Mouse (Mus musculus) embryonic facial prominence, embryonic 12.5 days (tissue): Measurements from ENCODE around the gene Ccdc159. TPM values are rescaled to one million over a fixed set of nuclear protein-coding genes. Genes with fewer than 3 reads are reported as not detected.
A peak's percentile ranks its signal among the peaks of the same experiment; 100 is the strongest.

Experiments
- ATAC-seq: fragments of 200-750 bp; cut with Nextera tagmentation; 2 replicates; pipeline ENCODE4 v1.8.0; 2017; ENCODE audit not compliant: insufficient number of reproducible peaks, insufficient read depth, low FRiP score, low TSS enrichment
- H3K27ac ChIP-seq: fragments of 300-500 bp; sonication (generic); 2 replicates; pipeline ENCODE4 v1.5.1; 2016; ENCODE audit warnings: mild to moderate bottlenecking
- H3K27me3 ChIP-seq: fragments of 300-500 bp; sonication (generic); 2 replicates; pipeline ENCODE4 v1.6.1; 2016; ENCODE audit warnings: mild to moderate bottlenecking, moderate library complexity
- H3K36me3 ChIP-seq: fragments of 300-500 bp; sonication (generic); 2 replicates; pipeline ENCODE4 v1.6.1; 2016; ENCODE audit warnings: mild to moderate bottlenecking
- H3K4me1 ChIP-seq: fragments of 300-500 bp; sonication (generic); 2 replicates; pipeline ENCODE4 v1.6.1; 2016
- H3K4me2 ChIP-seq: fragments of 300-500 bp; sonication (generic); replicated peaks from 2 replicates; pipeline ENCODE4 v1.6.1; 2016; ENCODE audit warnings: mild to moderate bottlenecking, moderate library complexity
- H3K4me3 ChIP-seq: fragments of 300-500 bp; sonication (generic); 2 replicates; pipeline ENCODE4 v1.5.1; 2016; ENCODE audit warnings: mild to moderate bottlenecking
- H3K9ac ChIP-seq: fragments of 300-500 bp; sonication (generic); 2 replicates; pipeline ENCODE4 v1.6.1; 2016; ENCODE audit warnings: mild to moderate bottlenecking, moderate library complexity
- H3K9me3 ChIP-seq: fragments of 300-500 bp; sonication (generic); 2 replicates; pipeline ENCODE4 v1.6.1; 2016; ENCODE audit warnings: mild to moderate bottlenecking, moderate library complexity
- WGBS: fragments of 180-500 bp; shearing (Covaris S2); methylation state at CpG from one replicate; pipeline ENCODE4 v1.1.7; 2016; 5-methylcytosine and 5-hydroxymethylcytosine counted together
- polyA plus RNA-seq: library from polyadenylated mRNA; unstranded; fragments of >200 nt; fragmentation: Nextera tagmentation; extraction: Ambion mirVana; gene quantifications from 2 replicates; pipeline ENCODE4 v1.2.1, GENCODE M21; 2016

Ccdc159 gene
- polyA plus RNA-seq, 1 experiment from 2014 or later = 5.6 TPM

- 85% methylated on average over 4 of the region's 4 CpGs for WGBS
- no peak for ATAC-seq
- H3K9me3 ChIP-seq = no peaks in the 10 kb centered on the region
- peaks cover 5% of the 10 kb centered on the region; the same call in 1 of the 2 replicates for H3K36me3 ChIP-seq
- no peak overlapping the region for H3K4me2 ChIP-seq
- peaks cover 3% of the 10 kb centered on the region; the same call in 1 of the 2 replicates for H3K27me3 ChIP-seq
- no peak overlapping the region for H3K4me3 ChIP-seq
- no peak overlapping the region for H3K27ac ChIP-seq
- peaks cover 13% of the 10 kb centered on the region for H3K4me1 ChIP-seq
- H3K9ac ChIP-seq = no peak overlapping the region
These were observed 4.2 kb upstream of the Ccdc159 start for GRCm38 (mm10) chr9:21923036-21923435.

DNA sequence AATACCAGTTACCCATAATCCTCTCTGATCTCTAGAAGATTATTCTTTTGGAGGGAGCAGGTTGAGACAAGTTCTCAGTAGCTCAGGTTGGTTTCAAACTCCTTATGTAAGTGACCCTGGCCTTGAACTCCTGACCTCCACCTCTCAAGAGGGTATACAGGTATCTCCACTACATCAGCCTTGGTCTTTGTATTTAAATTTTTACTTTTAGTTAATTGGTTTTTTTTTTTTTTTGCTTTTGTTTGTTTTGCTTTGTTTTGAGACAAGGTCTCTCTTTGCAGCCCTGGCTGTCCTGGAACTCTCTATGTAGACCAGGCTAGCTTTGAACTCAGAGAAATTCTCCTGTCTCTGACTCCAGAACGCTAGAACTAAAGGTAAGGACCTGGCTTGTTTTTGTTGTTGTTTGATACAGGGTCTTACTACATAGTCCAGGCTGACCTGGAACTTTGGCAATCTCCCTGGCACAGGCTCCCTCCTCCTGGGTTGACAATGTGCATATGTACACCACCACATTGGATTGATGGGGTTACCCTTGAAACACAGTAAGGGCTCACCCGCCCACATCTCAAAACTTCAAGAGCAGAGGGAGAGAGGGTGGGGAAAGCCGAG is 3.7 kb upstream of the Ccdc159 start:
- peaks cover 13% of the 10 kb centered on the region for H3K4me1 ChIP-seq
- 78% methylated on average over 3 of the region's 3 CpGs for WGBS

DNA sequence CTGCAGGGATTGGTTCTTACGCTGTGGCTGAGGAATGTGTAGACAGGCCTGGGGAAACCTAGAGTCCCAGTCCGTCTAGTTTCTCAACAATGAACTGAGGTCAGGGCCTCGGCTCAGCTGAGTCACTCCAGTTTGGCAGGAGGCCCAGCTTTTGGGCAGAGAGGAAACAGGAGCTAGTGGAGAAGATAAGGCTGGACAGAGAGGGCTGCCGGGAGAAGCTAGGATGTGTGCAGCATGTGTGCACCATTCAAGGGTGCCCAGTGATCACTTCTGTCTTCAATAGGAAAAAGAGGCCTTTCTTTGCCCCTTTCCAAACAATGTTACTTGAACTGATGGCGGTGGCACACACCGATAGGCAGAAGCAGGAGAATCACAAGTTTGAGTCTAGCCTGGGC is 3.2 kb upstream of the Ccdc159 start:
- peak overlapping the region; percentile 0; the same call in 1 of the 2 replicates for H3K27ac ChIP-seq
- H3K4me1 ChIP-seq = peaks cover 13% of the 10 kb centered on the region

More for the DNA sequence above, 3.7 kb upstream of the Ccdc159 start:
- Histone ChIP-seq H3K9ac (no peak overlapping the region), H3K36me3 (peaks cover 5% of the 10 kb centered on the region; the same call in 1 of the 2 replicates), H3K9me3 (no peaks in the 10 kb centered on the region), H3K27me3 (no peaks in the 10 kb centered on the region), H3K4me3 (no peak overlapping the region), H3K4me2 (no peak overlapping the region), H3K27ac (peak overlapping the region; percentile 0; the same call in 1 of the 2 replicates)
- no peak for ATAC-seq

DNA sequence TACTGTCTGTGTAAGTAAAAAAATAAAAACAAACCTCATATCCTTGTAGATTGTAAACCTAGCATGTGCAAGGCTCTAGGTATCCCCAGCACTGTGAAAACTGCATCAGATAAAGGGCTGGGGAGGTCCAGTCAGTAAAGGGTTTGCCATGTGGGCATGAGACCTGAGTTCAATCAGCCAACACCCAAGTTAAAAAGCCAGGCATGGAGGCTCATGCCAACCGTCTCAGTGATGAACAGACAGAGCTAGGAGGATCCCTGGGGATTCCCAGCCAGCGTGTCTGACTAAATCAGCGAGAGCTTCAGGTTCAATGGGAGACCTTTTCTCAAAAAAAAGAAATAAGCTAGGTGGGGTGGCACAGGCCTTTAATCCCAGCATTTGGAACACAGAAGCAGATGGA is 2.2 kb upstream of the Ccdc159 start:
- no peak overlapping the region for H3K4me2 ChIP-seq
- no peaks in the 10 kb centered on the region for H3K27me3 ChIP-seq
- H3K9me3 ChIP-seq = no peaks in the 10 kb centered on the region
- peaks cover 5% of the 10 kb centered on the region; the same call in 1 of the 2 replicates for H3K36me3 ChIP-seq
- no peak overlapping the region for H3K27ac ChIP-seq
- H3K4me3 ChIP-seq = no peak overlapping the region
- 89% methylated on average over 3 of the region's 3 CpGs for WGBS
- ATAC-seq = no peak
- peaks cover 13% of the 10 kb centered on the region for H3K4me1 ChIP-seq
- H3K9ac ChIP-seq = no peak overlapping the region

More for the DNA sequence above, 3.2 kb upstream of the Ccdc159 start:
- no peak overlapping the region for H3K4me3 ChIP-seq
- H3K4me2 ChIP-seq = no peak overlapping the region
- no peaks in the 10 kb centered on the region for H3K9me3 ChIP-seq
- no peak for ATAC-seq
- H3K36me3 ChIP-seq = peaks cover 5% of the 10 kb centered on the region; the same call in 1 of the 2 replicates
- 72% methylated on average over 6 of the region's 6 CpGs for WGBS
- no peak overlapping the region for H3K9ac ChIP-seq
- H3K27me3 ChIP-seq = no peaks in the 10 kb centered on the region

DNA sequence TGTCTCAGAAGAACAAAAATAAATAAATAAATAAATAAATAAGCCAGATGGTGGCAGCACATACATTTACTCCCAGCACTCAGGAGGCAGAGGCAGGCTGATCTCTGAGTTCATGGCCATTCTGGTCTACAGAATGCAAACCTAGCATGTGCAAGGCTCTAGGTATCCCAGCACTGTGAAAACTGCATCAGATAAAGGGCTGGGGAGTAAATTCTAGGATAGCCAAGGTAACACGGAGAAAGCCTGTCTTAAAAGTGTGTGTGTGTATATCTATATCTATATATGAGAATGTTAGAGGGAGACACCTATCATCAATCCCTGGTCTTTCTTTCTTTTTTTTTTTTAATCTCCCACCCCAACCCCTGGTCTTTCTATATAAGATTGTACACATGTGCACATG is 1.8 kb upstream of the Ccdc159 start:
- H3K4me3 ChIP-seq = no peak overlapping the region
- peaks cover 13% of the 10 kb centered on the region for H3K4me1 ChIP-seq
- H3K27ac ChIP-seq = no peak overlapping the region
- H3K9me3 ChIP-seq = no peaks in the 10 kb centered on the region
- no peak for ATAC-seq
- H3K36me3 ChIP-seq = peaks cover 5% of the 10 kb centered on the region; the same call in 1 of the 2 replicates
- no peak overlapping the region for H3K4me2 ChIP-seq
- 95% methylated on average over 1 of the region's 1 CpGs for WGBS
- no peak overlapping the region for H3K9ac ChIP-seq
- no peaks in the 10 kb centered on the region for H3K27me3 ChIP-seq

- Histone ChIP-seq H3K27me3 (no peaks in the 10 kb centered on the region), H3K9me3 (no peaks in the 10 kb centered on the region), H3K4me3 (peak overlapping the region; percentile 53; the same call in 1 of the 2 replicates), H3K4me1 (peaks cover 13% of the 10 kb centered on the region), H3K27ac (no peak overlapping the region), H3K9ac (peak overlapping the region; percentile 55; the same call in 1 of the 2 replicates), H3K4me2 (peak overlapping the region; percentile 60), H3K36me3 (peaks cover 5% of the 10 kb centered on the region; the same call in 1 of the 2 replicates)
- 75% methylated on average over 6 of the region's 6 CpGs for WGBS
- no peak for ATAC-seq
These were observed 1.1 kb upstream of the Ccdc159 start for GRCm38 (mm10) chr9:21926155-21926554.

DNA sequence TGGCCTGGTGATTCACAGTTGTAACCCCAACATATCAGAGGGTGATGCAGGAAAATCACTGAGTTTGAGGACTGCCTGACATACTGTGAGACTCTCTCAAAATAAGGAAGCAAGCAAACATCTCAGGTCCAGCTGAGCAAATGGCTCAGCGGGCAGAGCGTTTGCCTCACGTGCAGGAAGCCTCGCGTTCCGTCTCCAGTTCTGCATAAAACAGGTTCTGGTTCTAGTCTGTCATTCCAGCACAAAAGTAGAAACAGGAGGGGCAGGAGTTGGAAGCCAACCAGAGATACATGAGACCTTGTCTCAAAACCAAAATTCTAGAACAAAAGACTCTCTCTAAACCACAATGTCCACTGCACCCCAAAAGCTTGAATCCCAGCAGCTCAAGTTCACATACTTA is 487 bp upstream of the Ccdc159 start:
- H3K4me1 ChIP-seq = peaks cover 13% of the 10 kb centered on the region
- no peak for ATAC-seq
- H3K4me2 ChIP-seq = peak overlapping the region; percentile 60
- H3K9ac ChIP-seq = peak overlapping the region; percentile 55
- no peaks in the 10 kb centered on the region for H3K9me3 ChIP-seq
- no peaks in the 10 kb centered on the region for H3K27me3 ChIP-seq
- peak overlapping the region; percentile 53 for H3K4me3 ChIP-seq
- no peak overlapping the region for H3K27ac ChIP-seq
- peaks cover 2% of the 10 kb centered on the region; the same call in 1 of the 2 replicates for H3K36me3 ChIP-seq
- WGBS = 2% methylated on average over 6 of the region's 6 CpGs

DNA sequence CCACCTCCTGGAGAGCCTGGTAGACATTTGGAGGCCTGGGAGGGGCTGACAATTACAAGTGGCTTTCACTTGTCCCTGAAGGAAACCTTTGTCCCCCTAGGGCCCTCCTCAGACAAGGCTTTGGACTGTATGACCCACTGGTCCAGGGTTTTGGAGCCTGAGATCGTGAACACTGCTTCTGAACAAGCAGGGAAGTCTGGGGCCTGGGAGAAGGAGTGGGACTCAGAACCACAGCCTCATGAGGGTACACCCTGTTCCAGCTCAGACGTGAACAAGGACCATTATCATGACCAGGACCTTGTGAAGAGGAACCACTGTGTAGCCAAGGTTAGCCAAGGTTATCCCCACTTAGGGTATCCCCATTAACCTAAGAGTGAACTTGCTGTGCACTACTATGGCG is 1.9 kb downstream of the Ccdc159 start:
- Histone ChIP-seq H3K4me2 (no peak overlapping the region), H3K9ac (no peak overlapping the region), H3K4me1 (peaks cover 9% of the 10 kb centered on the region), H3K27ac (no peak overlapping the region), H3K36me3 (no peaks in the 10 kb centered on the region), H3K4me3 (no peak overlapping the region), H3K27me3 (no peaks in the 10 kb centered on the region), H3K9me3 (no peaks in the 10 kb centered on the region)
- WGBS = 78% methylated on average over 3 of the region's 3 CpGs
- ATAC-seq = no peak

DNA sequence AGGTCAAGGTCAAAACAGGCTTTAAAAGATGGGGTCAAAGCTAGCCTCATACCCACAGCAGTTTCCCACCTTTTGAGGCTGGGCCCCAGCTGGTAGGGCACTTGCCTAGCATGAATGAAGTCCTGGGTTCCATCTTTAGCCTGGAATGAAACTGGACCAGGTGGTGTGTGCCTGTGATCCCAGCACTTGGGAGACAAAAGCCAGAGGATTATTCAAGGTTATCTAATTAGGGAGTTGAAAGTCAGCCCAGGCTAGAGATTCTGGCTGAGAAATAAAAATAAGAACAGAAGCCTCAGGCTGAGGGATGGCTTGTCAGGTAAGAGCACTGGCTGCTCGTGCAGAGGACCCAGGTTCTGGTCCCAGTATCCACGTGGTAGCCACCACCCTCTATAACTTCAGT is 4.7 kb downstream of the Ccdc159 start:
- 53% methylated on average over 2 of the region's 2 CpGs for WGBS
- ATAC-seq = no peak

GRCm38 (mm10) chr9:21932445-21933137 is 5.3 kb downstream of the Ccdc159 start:
- H3K4me1 ChIP-seq = peaks cover 6% of the 10 kb centered on the region; the same call in 1 of the 2 replicates
- H3K9ac ChIP-seq = no peak overlapping the region
- no peak overlapping the region for H3K27ac ChIP-seq
- H3K4me3 ChIP-seq = no peak overlapping the region
- H3K36me3 ChIP-seq = no peaks in the 10 kb centered on the region
- ATAC-seq = no peak
- no peaks in the 10 kb centered on the region for H3K27me3 ChIP-seq
- 65% methylated on average over 12 of the region's 12 CpGs for WGBS
- H3K9me3 ChIP-seq = no peaks in the 10 kb centered on the region
- H3K4me2 ChIP-seq = no peak overlapping the region

More for the DNA sequence above, 4.7 kb downstream of the Ccdc159 start:
- Histone ChIP-seq H3K36me3 (no peaks in the 10 kb centered on the region), H3K4me1 (no peaks in the 10 kb centered on the region), H3K9me3 (no peaks in the 10 kb centered on the region), H3K9ac (no peak overlapping the region), H3K4me3 (no peak overlapping the region), H3K4me2 (no peak overlapping the region), H3K27me3 (no peaks in the 10 kb centered on the region), H3K27ac (no peak overlapping the region)

- 90% methylated on average over 12 of the region's 12 CpGs for WGBS
- Histone ChIP-seq H3K27ac (no peak overlapping the region), H3K9ac (no peak overlapping the region), H3K4me1 (peaks cover 9% of the 10 kb centered on the region; the same call in 1 of the 2 replicates), H3K4me2 (no peak overlapping the region), H3K27me3 (no peaks in the 10 kb centered on the region), H3K36me3 (no peaks in the 10 kb centered on the region), H3K9me3 (no peaks in the 10 kb centered on the region), H3K4me3 (no peak overlapping the region)
- ATAC-seq = no peak
These were observed 6.8 kb downstream of the Ccdc159 start for GRCm38 (mm10) chr9:21934021-21934420.
